Mouse (Mus musculus): ENCODE data around the gene Dag1. TPM values are rescaled to one million over a fixed set of nuclear protein-coding genes. Genes with fewer than 3 reads are reported as not detected.

Dag1 gene
- polyA plus RNA-seq, 1 experiment from 2014 or later: 53.7 TPM

DNA sequence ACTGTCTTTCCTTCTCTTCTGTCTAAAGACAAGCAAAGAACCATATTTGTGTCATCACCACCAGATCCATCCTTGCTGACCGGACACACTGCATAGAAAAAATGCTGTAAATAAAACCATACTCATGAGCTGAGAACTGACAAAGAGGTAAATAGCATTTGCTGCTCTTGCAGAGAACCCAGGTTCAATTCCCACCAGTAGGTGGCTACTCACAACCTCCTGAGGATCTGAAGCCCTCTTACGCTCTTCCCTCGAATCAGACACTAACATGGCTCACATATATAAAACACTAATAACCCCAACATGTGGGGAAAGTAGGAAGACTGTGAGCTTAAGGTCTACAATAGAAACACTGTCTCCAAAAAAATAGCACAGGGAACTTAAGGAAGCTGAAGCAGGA, 18.8 kb downstream of the Dag1 start:
- no peak overlapping the region for H3K27ac ChIP-seq
- H3K36me3 ChIP-seq: peaks cover 7% of the 10 kb centered on the region; the same call in 1 of the 2 replicates
- no peaks in the 10 kb centered on the region for H3K9me3 ChIP-seq
- WGBS: 81% methylated on average over 3 of the region's 3 CpGs
- no peak overlapping the region for H3K4me3 ChIP-seq
- no peaks in the 10 kb centered on the region for H3K4me1 ChIP-seq
- no peak overlapping the region for H3K9ac ChIP-seq
- no peaks in the 10 kb centered on the region for H3K27me3 ChIP-seq
- ATAC-seq (ENCODE audit: insufficient number of reproducible peaks, insufficient read depth, low FRiP score, low TSS enrichment): no peak
- H3K4me2 ChIP-seq (replicated peaks): no peak overlapping the region

DNA sequence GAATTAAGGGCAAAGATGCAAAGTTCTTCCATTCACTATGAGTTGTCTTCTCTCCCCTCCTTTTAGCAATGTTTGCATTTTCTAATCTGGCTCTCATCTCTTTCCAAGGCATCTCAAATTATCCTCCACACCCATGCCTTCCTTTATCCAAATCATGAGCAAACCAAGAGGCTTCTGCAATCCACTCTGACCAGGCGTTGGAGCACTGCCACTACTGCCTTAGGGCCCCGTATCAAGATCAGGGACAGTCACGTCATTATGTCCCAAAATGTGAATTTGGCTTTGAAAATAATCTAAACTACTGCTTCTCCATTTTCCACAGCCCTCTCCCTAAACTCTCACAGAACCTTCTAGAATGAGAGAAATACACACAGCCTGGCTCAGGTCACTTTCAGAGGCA, 19.2 kb downstream of the Dag1 start:
- ATAC-seq (ENCODE audit: insufficient number of reproducible peaks, insufficient read depth, low FRiP score, low TSS enrichment): no peak
- H3K9me3 ChIP-seq: no peaks in the 10 kb centered on the region
- no peaks in the 10 kb centered on the region for H3K27me3 ChIP-seq
- H3K36me3 ChIP-seq: peaks cover 7% of the 10 kb centered on the region; the same call in 1 of the 2 replicates
- WGBS: 93% methylated on average over 3 of the region's 3 CpGs
- H3K4me1 ChIP-seq: no peaks in the 10 kb centered on the region
- H3K4me2 ChIP-seq (replicated peaks): no peak overlapping the region
- H3K4me3 ChIP-seq: no peak overlapping the region
- no peak overlapping the region for H3K27ac ChIP-seq
- H3K9ac ChIP-seq: no peak overlapping the region

DNA sequence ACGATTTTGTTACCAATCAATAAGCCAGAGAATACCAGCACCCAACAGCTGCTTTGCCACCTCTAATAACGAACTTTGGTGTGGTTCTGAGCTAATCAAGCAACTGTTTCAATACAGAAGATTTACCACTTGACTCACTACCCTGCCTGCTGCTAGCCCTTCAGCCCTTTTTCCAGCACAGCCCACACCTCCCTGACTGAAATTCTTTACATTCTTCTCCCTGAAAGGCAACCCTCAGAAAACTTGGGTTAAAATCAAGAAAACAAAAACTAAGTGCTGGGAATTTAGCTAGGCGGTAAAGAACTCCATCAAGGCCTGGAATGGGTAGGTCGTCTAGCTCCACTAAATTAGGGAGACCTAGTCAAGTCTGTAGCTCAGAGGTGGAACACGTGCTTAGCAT, 23.8 kb downstream of the Dag1 start:
- Histone ChIP-seq H3K9ac (no peak overlapping the region), H3K36me3 (no peaks in the 10 kb centered on the region), H3K27ac (no peak overlapping the region), H3K9me3 (no peaks in the 10 kb centered on the region), H3K4me1 (no peaks in the 10 kb centered on the region), H3K27me3 (no peaks in the 10 kb centered on the region), H3K4me2 (replicated peaks) (no peak overlapping the region), H3K4me3 (no peak overlapping the region)
- 67% methylated on average over 5 of the region's 5 CpGs for WGBS
- no peak for ATAC-seq (ENCODE audit: insufficient number of reproducible peaks, insufficient read depth, low FRiP score, low TSS enrichment)

DNA sequence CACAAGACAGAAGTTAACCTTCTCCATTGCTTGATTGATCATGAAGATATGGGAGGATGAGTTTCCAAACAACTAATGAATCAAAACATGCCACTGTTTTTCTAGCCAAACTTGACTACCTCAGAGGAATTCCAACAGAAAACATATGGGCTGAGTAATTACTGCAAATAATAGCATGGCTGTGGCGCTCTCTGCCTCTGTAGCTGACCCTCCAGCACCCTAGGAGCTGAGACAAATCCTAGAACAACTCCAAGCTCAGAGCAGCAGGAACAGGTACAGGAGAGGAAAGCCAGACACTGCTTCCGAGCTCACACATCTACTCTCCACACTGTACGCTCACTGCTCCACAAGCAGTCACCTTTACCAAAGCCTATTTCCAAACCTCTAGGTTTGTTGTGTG, 24.9 kb downstream of the Dag1 start:
- WGBS: 57% methylated on average over 3 of the region's 3 CpGs
- no peak for ATAC-seq (ENCODE audit: insufficient number of reproducible peaks, insufficient read depth, low FRiP score, low TSS enrichment)
- Histone ChIP-seq H3K9ac (no peak overlapping the region), H3K9me3 (no peaks in the 10 kb centered on the region), H3K4me2 (replicated peaks) (no peak overlapping the region), H3K36me3 (0 out of 2 replicates have a peak, but pooled peaks cover 5% of the 10 kb centered on the region), H3K27me3 (no peaks in the 10 kb centered on the region), H3K27ac (peak overlapping the region; percentile 8; the same call in 1 of the 2 replicates), H3K4me3 (no peak overlapping the region), H3K4me1 (no peaks in the 10 kb centered on the region)

DNA sequence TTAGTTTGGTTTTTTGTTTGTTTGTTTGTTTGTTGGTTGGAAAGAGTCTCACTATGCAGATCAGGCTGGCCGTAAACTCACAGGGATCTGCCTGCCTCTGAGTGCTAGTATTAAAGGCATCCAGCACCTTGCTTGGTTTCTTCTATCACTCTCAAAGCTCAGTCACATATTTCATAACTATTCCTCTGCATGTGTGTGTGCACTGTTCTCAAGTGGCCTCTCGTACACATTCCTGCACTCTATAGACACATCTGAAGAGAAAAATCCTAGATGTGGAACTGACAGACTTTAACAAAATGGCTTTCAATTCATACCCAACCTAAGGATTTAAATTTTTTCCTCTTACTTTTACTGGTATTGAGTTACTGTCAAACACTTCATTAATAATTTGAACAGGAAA, 25.4 kb downstream of the Dag1 start:
- ATAC-seq (ENCODE audit: insufficient number of reproducible peaks, insufficient read depth, low FRiP score, low TSS enrichment): no peak
- H3K4me3 ChIP-seq: no peak overlapping the region
- H3K27ac ChIP-seq: no peak overlapping the region
- WGBS: 73% methylated on average over 2 of the region's 2 CpGs
- 0 out of 2 replicates have a peak, but pooled peaks cover 5% of the 10 kb centered on the region for H3K36me3 ChIP-seq
- no peak overlapping the region for H3K4me2 ChIP-seq (replicated peaks)
- H3K27me3 ChIP-seq: no peaks in the 10 kb centered on the region
- no peak overlapping the region for H3K9ac ChIP-seq
- H3K4me1 ChIP-seq: no peaks in the 10 kb centered on the region
- no peaks in the 10 kb centered on the region for H3K9me3 ChIP-seq

DNA sequence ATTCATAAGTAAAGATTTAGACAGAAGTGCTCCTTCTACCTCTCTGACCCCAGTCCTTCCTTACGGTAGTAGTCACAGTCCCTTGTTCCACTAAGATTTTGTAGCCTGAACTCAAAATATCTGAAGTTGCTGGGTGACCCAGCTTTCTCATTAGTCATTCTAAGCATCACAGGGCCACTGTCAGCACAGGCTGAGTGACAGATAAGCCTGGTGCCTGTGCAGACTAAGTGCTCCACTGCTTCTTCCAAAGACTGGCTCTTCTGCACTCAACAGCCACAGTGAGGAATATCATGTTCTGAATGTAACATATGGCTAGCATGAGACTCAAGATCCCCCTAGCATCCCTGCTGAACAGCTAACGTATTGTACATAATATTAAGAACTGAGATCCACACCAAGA, 29.1 kb downstream of the Dag1 start:
- Histone ChIP-seq H3K9ac (no peak overlapping the region), H3K27me3 (no peaks in the 10 kb centered on the region), H3K4me2 (replicated peaks) (no peak overlapping the region), H3K4me1 (no peaks in the 10 kb centered on the region), H3K27ac (no peak overlapping the region), H3K9me3 (no peaks in the 10 kb centered on the region), H3K4me3 (no peak overlapping the region), H3K36me3 (0 out of 2 replicates have a peak, but pooled peaks cover 5% of the 10 kb centered on the region)
- 93% methylated on average over 2 of the region's 2 CpGs for WGBS
- ATAC-seq (ENCODE audit: insufficient number of reproducible peaks, insufficient read depth, low FRiP score, low TSS enrichment): no peak

DNA sequence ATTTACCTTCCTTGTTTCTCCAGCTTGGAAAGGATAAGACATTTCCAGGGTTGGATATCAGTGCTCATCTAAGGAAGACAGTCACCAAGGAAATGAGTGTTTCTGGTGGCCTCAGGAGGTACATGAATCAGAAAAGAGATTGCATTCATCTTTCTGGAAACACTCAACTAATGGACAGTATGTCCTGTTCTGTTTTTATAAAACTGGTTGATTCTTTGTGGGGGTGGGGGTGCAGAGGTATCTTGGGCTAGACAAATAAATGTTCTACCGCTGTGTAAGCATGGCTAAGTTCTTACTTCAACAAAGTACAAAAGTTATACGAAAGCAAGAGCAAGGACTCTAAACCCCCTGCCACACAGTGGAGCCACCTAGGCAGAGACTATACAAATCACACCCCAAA, 30.9 kb downstream of the Dag1 start:
- H3K9me3 ChIP-seq: no peaks in the 10 kb centered on the region
- no peak overlapping the region for H3K4me3 ChIP-seq
- H3K27me3 ChIP-seq: no peaks in the 10 kb centered on the region
- no peak for ATAC-seq (ENCODE audit: insufficient number of reproducible peaks, insufficient read depth, low FRiP score, low TSS enrichment)
- H3K9ac ChIP-seq: no peak overlapping the region
- no peak overlapping the region for H3K27ac ChIP-seq
- no peaks in the 10 kb centered on the region for H3K4me1 ChIP-seq
- WGBS: 86% methylated on average over 2 of the region's 2 CpGs
- H3K36me3 ChIP-seq: 0 out of 2 replicates have a peak, but pooled peaks cover 5% of the 10 kb centered on the region
- H3K4me2 ChIP-seq (replicated peaks): no peak overlapping the region

DNA sequence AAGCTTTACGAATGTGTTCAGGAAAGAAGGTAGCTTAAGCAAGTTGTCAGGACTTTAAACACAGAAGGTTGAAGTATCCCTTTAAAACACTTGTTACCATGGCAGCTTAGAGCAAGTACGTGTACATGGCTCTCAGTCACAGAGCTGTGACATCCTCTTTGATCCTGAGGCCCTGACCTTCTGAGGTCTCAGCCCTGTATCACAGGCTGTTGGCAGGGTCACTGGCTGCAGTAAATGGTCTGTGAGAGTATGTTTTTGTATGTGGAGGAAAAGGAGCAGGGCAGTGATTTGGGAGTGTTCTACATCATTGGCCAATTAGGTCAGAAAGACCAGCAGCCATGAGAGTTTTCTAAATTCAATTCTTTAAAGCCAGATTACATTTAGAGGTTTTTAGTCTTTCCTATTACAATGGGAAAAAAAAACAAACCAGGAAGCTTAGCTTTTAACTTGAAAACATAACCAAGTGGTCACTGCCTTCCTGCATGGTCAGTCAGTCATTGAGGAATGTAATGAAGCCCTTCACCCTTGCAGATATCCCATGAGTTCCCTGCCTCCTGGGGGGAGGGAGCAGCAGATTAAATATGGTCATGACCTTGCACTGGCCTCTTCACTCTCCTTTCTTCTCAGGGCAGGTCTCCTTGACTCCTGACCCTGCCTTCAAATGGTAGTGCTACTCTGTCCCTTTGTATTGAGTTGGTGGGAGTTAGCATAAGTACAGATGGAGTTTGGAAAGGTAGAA, 35.7 kb downstream of the Dag1 start:
- no peak for ATAC-seq (ENCODE audit: insufficient number of reproducible peaks, insufficient read depth, low FRiP score, low TSS enrichment)
- Histone ChIP-seq H3K36me3 (no peaks in the 10 kb centered on the region), H3K4me1 (no peaks in the 10 kb centered on the region), H3K9me3 (no peaks in the 10 kb centered on the region), H3K27me3 (no peaks in the 10 kb centered on the region), H3K4me3 (no peak overlapping the region), H3K27ac (no peak overlapping the region), H3K4me2 (replicated peaks) (no peak overlapping the region), H3K9ac (no peak overlapping the region)
- 67% methylated on average over 2 of the region's 2 CpGs for WGBS

DNA sequence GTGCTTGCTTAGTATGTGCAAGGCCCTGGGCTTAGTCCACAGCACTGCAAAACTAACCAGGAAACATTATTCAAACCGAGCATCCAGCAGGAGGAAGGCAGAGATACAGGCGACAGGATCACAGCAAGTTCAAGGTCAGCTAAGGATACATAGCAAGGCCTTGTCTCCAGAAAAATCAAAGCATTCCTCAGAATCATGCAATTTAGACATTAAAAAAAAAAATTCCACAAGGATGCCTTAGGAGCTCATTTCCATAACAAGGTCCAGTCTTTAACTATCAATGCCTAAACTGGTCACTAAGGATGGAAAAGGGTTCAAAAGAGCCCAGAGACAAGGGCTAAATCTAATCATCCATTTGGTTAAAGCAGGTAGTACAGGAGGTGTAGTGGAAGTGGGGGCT, 38.6 kb downstream of the Dag1 start:
- H3K27me3 ChIP-seq: no peaks in the 10 kb centered on the region
- H3K4me3 ChIP-seq: no peak overlapping the region
- no peaks in the 10 kb centered on the region for H3K4me1 ChIP-seq
- H3K27ac ChIP-seq: no peak overlapping the region
- no peak overlapping the region for H3K9ac ChIP-seq
- H3K9me3 ChIP-seq: no peaks in the 10 kb centered on the region
- H3K4me2 ChIP-seq (replicated peaks): no peak overlapping the region
- ATAC-seq (ENCODE audit: insufficient number of reproducible peaks, insufficient read depth, low FRiP score, low TSS enrichment): no peak
- 77% methylated on average over 2 of the region's 2 CpGs for WGBS
- no peaks in the 10 kb centered on the region for H3K36me3 ChIP-seq

DNA sequence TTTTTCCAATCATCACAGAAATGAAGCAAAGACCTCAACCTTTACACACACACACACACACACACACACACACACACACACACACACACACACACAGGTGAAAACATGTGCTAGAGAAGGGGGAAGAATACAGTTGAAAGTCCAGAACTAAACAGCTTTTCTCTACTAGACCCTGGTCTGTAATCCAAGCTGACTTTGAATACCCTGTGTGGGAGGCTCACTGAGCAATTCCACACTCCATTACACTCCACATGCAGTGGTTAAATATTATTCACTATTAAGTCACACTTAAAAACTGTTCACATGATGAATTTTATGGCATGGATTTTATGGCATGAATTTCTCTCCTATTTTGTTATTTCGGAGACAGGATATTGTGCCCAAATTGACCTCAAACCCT, 40.1 kb downstream of the Dag1 start:
- no peak for ATAC-seq (ENCODE audit: insufficient number of reproducible peaks, insufficient read depth, low FRiP score, low TSS enrichment)
- WGBS: 100% methylated on average over 1 of the region's 1 CpGs
- no peak overlapping the region for H3K9ac ChIP-seq
- no peaks in the 10 kb centered on the region for H3K36me3 ChIP-seq
- no peak overlapping the region for H3K4me2 ChIP-seq (replicated peaks)
- no peaks in the 10 kb centered on the region for H3K4me1 ChIP-seq
- H3K9me3 ChIP-seq: no peaks in the 10 kb centered on the region
- H3K27ac ChIP-seq: no peak overlapping the region
- H3K27me3 ChIP-seq: no peaks in the 10 kb centered on the region
- H3K4me3 ChIP-seq: no peak overlapping the region

DNA sequence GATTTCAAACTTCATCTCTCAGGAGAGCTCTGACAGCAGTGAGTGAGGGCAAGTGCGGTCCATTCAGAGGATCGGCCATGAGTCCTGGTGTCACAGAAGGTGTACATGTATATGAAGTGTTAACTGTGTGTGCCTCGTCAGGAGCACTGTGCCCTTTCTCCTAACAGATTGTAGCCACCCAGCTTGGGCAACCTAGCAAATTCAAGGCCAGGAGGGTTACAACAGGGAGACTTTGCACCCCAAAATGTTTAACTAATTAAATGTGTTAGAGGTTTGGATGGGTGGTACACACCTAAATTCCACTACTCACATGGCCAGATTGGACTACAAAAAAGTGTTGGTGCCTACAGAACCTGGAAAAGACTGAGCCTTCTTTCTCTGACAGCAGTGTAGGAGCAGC, 42.2 kb downstream of the Dag1 start:
- Histone ChIP-seq H3K9ac (no peak overlapping the region), H3K4me3 (no peak overlapping the region), H3K27ac (no peak overlapping the region), H3K9me3 (no peaks in the 10 kb centered on the region), H3K4me1 (no peaks in the 10 kb centered on the region), H3K36me3 (peaks cover 17% of the 10 kb centered on the region), H3K4me2 (replicated peaks) (no peak overlapping the region), H3K27me3 (no peaks in the 10 kb centered on the region)
- WGBS: 85% methylated on average over 3 of the region's 3 CpGs
- no peak for ATAC-seq (ENCODE audit: insufficient number of reproducible peaks, insufficient read depth, low FRiP score, low TSS enrichment)

DNA sequence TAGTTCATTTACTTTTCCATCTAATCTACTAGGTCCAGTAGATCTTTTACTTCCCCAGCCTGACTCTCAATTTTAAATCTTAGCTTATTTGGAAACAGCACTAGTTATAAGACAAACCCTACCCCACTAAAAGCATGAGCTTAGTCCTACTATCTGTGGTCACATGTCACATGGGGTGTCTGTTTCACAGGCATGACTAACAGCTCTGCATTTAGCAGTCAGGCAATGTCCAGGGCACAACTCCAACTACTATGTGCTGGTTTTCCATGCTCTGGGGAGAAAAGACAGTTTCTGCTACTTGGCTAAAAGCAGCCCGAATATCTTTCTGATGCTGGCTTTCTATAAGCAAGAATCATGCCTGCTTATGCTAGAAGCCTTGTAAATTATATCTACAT, 43.4 kb downstream of the Dag1 start:
- ATAC-seq (ENCODE audit: insufficient number of reproducible peaks, insufficient read depth, low FRiP score, low TSS enrichment): no peak
- Histone ChIP-seq H3K9me3 (no peaks in the 10 kb centered on the region), H3K4me3 (no peak overlapping the region), H3K4me2 (replicated peaks) (no peak overlapping the region), H3K9ac (no peak overlapping the region), H3K27me3 (no peaks in the 10 kb centered on the region), H3K4me1 (no peaks in the 10 kb centered on the region), H3K27ac (no peak overlapping the region), H3K36me3 (peaks cover 21% of the 10 kb centered on the region)
- WGBS: 92% methylated on average over 1 of the region's 1 CpGs
